Mouse (Mus musculus) cerebellum, adult (tissue): Measurements from ENCODE around the gene Slc25a16.

Experiments
- ATAC-seq: cut with Nextera tagmentation; 2 replicates; pipeline ENCODE4 v1.9.2; 2017; ENCODE audit warnings: mild to moderate bottlenecking, moderate library complexity, mixed read lengths; ENCODE audit not compliant: insufficient number of reproducible peaks, low FRiP score, low TSS enrichment

The Slc25a16 gene

DNA sequence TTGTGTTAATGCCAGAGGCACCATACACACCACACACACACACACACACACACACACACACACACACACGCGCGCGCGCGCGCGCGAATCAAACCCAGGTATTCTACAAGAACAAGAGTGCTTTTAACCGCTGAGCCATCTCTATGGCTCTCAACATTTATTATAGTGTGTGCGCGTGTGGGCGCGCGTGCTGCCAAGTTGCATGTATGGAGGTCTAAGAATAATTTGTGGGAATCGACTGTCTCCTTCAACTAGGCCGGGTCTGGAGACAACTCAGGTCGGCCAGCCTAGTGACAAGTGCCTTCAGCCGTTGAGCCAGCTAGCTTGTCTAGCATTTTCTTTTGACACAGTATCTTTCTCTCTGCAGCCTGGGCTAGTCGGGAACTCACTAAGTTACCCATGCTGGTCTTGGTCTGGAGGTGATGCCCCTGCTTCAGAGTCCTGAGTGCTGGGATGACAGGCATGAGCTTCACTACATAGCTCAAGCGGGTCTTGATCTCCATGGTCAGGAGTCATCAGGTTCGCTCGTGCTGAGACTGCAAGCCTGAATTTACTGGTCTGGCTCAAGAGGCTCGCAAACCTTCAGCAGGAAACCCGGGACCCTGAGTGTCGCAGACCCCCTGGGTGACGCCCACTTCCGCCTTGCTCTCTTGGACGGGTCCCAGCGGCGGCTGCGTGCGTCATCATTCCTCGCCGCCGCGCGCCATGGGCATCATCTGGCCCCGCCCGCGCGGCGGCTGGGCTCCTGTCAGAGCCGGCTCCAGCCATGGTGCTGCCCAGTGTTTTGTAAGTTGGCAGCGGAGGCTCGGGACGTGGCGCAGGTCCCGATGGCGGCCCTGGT lies at the start of gene Slc25a16:
TSS of gene Slc25a16 (plus strand) at position 709 of the 841 bp plus-strand sequence.
- peak; percentile 94 for ATAC-seq

DNA sequence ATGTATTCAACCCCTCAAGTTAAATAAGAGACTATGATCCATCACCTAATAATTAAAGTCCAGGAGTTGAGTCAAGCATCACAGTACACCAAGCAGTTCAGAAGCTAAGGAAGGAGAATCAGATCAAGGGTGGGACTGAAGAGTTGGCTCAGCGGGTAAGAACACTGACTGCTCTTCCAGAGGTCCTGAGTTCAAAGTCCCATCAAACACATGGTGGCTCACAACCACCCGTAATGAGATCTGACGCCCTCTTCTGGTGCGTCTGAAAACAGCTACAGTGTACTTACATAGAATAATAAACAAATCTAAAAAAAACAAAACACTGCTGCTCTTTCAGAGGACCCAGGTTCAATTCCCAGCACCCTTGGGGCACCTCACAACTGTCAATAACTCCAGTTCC lies 45.6 kb upstream of the Slc25a16 start:
- no peak for ATAC-seq

DNA sequence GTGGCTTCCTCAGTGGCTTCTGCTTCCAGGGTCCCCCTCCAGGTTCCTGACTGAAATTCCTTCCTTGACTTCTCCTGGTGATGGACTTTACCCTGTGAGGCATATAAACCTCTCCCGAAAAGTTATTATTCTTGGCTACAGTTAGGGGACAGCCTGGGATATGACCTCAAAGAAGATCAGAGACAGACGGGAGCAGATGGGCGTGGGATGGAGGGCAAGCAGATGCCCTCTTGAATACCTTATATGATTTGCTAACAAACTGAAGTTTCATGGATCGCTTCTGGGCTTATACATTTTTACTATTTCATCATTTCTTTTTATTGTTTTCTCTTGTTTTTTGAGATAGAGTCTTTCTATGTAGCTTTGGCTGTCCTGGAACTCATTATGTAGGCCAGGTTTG lies 44.9 kb upstream of the Slc25a16 start:
- ATAC-seq: no peak

DNA sequence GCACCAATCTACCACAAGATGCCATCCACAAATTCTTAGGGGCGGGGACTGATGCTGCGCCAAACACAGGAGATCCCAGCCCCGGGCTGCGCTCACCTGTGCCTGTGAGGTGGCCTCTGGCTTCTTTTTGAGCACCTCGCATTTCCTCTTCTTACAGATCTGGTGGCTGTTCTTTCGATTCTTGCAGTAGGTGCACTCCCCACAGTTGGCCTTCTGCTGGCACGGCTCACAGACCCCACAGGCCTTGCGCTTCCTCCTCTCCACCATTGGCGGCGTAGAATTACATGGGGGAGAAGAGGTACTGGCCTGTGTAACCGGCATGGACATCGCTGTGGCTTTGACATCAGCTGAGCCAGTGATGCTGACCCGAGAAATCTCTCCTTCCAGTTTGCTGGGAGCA lies 42.4 kb upstream of the Slc25a16 start:
- ATAC-seq: no peak

DNA sequence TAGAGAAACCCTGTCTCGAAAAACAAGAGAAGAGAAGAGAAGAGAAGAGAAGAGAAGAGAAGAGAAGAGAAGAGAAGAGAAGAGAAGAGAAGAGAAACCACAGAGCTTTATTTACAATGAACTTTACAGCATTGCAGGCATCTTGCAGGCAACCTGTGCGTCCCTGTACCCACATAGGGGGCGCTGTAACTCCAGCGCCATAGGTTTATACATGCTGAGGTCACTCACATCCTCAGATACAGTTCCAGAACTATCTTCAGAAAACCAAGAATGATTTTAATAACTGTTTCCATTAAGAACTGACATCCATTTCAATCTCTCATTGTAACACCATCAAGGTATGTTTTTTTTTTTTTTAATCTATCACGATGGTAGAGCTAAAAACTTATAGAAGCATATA lies 39.2 kb upstream of the Slc25a16 start:
- no peak for ATAC-seq

DNA sequence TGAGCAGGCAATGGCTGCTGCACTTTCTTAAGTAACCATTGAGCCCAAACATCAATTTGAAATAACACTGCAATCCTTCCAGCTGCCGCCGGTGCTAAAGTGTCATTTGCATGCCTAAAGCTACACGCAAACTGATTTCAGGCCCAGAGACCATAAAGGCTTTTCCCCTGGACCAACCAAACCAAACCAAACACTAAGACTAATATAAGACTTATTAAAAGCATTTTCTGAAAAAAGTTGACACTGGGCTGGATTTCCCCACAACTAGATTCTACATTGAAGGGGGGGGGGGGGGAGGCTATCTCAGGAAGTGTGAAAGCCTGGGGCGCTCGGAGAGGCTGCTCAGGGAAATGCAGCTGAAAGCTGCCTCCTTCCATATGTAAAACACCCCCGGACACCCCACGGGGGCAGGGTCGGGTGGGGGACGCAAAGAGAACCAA lies 36.5 kb upstream of the Slc25a16 start:
- no peak for ATAC-seq

DNA sequence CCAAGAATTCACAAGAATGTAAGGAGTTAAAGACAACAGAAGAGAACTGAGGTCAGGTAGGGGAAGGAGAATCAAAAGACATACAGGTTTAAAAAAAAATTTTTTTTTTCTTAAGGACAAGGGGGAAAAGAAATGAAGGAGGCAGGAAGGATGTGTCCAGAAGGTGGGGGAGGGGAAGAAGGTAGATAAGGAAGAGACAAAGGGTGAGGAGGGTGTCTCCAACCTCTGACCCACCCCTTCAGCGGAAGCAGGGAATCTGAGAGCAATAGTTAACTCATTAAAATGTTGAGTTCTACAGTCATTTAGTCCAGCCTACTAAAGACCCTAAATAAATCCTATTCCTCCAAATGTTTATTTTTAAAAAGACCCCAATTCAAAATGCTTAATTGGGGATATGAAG lies 35.9 kb upstream of the Slc25a16 start:
- ATAC-seq: no peak

DNA sequence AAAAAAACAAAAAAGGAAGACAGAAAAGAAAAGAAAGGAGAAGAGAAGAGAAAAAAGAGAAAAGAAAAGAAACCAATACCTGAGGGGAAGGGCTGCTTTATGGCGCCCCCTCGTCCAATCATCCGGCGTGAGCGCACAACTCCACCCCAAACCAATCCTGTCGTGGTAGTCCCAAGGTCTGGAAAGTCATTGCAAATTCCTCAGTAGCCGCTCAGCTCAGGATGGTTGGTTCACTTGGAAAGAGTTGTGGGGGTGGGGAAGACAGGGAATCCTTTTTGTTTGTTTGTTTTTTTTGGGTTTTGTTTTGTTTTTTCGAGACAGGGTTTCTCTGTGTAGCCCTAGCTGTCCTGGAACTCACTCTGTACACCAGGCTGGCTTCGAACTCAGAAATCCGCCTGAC lies 35.0 kb upstream of the Slc25a16 start:
- ATAC-seq: no peak

DNA sequence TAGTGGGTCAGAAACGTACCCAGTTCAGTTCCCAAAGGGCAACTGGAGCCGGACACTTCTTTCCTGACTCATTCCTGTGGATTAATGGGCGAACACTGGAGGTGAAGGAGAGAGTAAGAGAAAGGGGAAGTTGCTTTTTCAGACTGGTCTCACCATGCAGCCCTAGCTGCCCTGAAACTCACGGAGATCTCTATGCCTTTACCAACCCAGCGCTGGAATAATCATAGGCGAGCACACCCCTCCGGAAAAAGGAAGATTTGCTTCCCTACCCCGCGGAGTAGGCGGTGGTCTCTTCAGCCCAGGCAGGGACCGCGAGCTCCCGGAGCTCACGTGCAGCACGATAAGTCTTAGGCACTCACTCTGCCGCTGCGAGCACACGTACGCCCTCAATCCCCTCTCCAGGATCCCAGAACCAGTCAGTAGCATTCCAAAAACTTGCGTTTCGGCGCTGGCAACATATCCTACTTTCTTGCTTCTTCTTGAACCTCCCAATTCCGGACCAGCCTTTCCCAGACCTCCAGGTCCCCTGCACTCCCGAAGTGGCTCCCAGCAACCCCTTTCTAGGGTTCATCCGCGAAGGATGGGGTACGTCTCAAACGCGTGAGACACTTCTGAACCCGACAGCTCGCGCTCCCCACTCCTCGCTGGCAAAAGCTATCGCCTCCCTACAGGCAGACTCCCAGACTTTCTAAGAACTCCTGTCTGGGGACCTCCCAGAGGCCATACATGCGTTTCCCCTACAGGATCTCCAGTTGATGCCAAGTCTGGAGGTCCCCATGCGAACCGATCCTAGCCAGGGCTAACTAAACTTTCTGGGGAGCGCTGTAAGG lies 34.2 kb upstream of the Slc25a16 start:
- no peak; the same call in 1 of the 2 replicates for ATAC-seq

DNA sequence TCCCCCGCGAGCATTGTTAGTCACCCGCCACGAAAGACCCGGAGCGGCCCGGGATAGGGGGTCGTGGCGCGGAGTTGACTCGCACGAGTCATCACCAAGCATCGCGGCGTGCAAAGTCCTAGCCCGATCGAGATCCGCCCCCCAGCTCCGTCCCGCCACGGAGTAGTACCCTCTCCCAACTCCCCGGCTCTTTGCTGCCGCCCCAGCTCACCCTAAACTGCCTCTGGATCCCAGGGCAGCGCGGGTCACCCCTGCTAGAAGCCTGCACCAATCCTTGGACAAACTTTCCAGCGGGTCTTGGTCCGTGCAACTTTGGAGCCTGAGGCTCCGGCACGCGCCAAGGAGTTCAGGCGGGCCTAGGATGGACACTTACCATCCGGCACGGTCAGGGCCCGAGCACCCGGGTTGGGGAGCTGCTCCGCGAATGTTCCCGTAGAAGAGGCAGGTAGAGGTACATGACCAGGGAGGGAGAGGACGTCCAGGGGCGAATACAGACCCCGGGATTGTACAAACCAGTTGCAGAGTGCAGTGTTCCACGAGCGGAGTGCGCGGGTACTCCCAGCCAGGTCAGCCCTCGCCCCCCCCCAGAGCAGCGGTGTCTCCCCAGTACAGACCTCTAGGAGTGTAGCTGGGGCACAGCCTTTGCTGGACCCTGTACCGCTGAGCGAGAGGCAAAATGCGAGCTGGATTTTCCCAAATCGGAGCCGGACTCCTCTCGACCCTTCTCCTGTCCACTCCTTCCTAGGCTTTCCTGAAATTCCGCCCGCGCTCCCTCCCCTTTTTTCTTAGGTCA lies 33.4 kb upstream of the Slc25a16 start:
- ATAC-seq: peak; percentile 78

DNA sequence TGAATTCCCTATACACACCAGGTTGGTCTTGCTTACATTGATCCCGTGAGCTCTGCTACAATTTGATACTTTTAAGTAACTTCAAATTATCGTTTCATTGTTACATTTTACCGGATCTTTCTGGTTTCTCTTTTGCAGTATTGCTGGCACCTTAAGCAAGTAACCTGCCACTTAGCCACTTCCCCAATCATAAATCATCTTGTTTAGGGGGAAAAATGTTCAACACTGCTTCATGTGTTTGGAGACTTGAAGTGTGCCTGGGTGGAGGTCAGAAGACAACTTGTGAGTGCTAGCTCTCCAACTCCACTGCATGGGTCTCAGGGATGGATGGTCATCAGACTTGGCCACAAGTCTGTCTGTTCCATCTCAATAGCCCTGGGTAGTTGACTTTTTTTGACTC lies 29.4 kb upstream of the Slc25a16 start:
- ATAC-seq: no peak

DNA sequence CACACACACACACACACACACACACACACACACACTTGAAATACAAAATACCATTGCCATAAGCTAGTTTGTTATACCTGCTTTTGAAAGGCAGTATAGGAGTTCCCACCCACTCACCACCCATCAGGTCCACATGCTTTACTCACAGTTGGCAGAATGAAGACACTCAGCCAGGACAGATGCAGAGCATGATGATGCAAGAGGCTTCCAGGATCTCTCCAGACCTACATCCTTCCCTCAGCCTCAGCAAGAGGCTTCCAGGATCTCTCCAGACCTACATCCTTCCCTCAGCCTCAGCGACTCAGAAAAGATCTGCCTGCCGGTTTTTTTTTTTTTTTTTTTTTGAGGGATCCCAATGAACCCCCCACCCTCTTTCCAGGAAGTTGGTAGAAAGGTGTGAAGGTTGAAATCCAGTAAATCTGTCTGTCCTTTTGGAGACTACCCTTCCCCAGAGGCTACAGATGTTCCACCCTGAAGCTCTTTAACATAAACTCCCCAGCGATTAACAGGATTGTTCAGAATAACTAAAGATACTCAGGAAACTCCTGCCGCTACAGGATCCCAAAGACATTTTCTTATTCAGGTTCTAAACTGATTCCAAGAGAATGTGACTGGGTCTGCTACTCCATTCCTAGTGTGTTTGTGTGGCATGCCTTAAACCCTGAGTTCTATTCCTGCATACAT lies 27.7 kb upstream of the Slc25a16 start:
- ATAC-seq: no peak

DNA sequence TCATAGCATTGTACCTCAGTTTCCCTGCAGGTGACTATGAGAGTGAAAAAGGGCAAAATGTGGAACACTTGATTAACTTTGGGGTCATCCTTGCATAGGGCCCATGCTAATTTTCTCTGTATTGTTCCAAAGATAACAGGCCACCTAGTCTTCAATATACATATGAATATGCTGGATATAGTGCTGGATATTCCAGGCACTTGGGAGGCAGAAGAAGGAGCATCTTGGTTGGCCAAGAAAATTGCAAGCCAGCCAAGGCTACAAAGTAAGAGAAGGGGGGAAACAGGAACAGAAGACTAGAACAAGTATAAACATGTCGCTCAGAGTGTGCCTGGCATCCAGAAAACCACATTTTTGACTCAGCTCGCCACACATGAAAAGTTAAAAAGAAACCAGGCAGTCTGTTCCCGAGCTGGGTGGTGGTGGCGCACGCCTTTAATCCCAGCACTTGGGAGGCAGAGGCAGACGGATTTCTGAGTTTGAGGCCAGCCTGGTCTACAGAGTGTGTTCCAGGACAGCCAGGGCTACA lies 27.0 kb upstream of the Slc25a16 start:
- ATAC-seq: no peak

DNA sequence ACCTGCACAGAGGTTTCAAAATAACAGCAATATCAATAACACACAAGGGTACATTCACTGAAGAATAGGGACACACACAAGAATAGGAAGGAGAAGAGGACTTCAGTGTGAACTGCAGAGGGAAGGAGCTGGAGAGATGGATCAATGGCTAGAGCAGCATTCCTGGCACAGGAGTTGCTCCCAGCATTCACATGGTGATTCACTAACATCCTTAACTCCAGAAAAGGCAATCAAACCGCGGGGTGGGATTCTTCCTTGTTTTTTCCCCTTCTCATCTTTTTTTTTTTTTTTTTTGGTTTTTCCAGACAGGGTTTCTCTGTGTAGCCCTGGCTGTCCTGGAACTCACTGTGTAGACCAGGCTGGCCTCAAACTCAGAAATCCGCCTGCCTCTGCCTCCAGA lies 26.0 kb upstream of the Slc25a16 start:
- no peak for ATAC-seq

DNA sequence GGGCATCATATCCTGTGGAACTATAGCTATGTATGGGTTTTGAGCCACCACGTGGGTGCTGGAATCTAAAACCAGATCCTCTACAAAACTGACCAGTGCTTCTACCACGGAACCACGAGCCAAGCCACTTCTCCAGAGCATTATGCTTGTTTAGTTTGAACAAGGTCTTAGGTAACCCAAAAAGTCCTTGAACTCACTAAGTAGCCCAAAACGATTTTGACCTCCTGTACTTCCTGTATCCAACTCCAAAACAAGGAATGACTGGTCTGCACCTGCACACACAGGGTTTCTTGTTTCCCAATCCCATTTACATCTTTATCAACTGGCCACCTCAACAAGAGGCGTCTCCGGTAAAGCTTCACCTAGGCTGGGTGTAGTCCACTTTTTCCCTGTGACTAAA lies 25.0 kb upstream of the Slc25a16 start:
- ATAC-seq: no peak

DNA sequence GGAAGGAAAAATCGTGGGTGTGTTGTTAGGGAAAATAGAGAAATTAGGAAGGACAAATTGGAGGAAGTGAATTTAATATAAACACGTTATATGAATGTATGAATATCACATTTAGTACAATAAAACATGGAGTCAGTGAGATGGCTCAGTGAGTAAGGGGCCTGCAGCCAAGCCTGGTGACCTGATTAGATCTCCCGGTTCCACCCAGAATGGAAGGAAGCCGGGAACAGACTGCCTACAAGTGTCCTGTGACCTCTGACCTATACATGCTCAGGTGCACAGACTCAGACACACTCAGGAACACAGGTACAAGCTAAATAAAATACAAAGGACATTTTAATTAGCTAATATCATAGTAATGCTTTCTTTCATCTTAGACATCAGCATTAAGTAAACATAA lies 24.4 kb upstream of the Slc25a16 start:
- ATAC-seq: no peak

DNA sequence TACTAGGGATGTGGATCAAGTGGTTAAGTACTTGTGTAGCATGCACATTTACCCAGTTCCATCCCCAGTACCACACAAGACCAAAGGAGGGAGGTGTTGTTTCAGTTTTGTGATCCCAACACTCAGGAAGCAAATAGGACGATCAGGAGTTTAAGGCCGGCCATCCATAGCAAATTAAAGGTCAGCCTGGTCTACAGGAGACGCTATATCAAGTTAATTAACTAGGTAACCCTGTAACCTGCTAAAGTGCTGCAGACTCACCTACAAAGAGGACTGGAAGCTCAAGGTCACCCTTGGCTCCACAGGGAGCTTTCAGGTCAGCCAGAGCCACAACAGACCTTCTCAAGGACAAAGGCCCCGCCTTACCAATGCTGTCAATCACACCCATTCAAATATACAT lies 23.7 kb upstream of the Slc25a16 start:
- ATAC-seq: no peak

DNA sequence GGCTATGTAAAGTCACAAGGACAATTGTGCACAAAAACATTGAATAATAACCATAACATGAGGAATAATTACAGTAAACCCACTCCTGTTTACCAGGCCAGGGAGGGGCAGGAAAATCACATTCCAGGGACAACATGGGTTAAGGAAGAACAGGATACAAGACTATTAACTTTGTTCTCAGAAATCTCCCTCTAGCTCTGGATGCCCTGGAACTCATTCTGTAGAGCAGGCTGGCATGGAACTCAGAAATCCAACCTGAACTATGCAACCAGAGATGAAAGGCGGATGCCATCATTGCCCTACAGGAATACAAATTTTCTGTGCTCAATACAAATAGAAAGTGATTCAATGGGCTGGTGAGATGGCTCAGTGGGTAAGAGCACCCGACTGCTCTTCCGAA lies 23.0 kb upstream of the Slc25a16 start:
- ATAC-seq: no peak

DNA sequence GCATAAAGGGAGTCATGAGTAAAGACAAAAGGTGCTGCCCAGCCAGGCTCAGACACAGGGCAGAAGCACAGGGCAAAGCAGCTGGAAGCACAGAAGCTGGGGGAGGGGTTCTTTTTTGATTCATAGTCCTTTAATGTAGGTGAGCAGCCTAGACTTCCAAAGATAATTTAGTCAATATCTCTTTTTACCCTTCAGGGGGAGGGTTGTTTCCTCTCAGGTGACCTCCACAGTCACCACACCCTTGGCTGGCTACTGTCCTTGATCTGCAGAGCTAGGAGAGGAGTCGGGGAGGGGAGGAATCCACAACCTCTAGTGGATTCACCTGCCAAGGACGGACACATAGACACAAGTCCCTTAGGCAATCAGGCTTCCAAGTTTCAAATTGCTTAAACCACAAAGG lies 22.4 kb upstream of the Slc25a16 start:
- no peak for ATAC-seq

DNA sequence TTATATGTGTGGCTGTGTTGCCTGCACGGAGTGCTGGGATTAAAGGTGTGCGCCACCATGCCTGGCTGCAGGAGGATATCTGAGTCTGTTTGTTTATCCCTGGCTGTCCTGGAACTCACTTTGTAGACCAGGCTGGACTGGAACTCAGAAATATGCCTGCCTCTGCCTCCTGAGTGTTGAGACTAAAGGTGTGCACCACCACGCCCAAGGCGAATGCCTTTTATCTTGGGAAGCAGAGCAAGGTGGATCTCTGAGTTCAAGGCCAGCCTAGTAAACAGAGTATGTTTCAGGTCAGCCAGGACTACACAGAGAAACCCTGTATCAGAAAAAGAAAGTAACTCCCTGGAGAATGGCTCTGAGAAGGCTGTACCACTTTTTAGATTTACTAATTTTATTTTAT lies 20.3 kb upstream of the Slc25a16 start:
- no peak for ATAC-seq
